Mouse (Mus musculus): ENCODE data around the gene Sertad1. TPM values are rescaled to one million over a fixed set of nuclear protein-coding genes. Genes with fewer than 3 reads are reported as not detected.
A peak's percentile ranks its signal among the peaks of the same experiment; 100 is the strongest.

Sertad1 gene
- polyA plus RNA-seq, 1 experiment from 2014 or later, result 34.9 TPM

- Histone ChIP-seq H3K27ac (no peak overlapping the region), H3K4me2 (no peak overlapping the region), H3K4me3 (no peak overlapping the region), H3K4me1 (replicated peaks) (peaks cover 9% of the 10 kb centered on the region), H3K27me3 (no peaks in the 10 kb centered on the region), H3K9ac (no peak overlapping the region), H3K36me3 (no peaks in the 10 kb centered on the region), H3K9me3 (replicated peaks) (no peaks in the 10 kb centered on the region)
- 63% methylated on average over 13 of the region's 13 CpGs for WGBS
- ATAC-seq (replicated peaks; ENCODE audit: insufficient number of reproducible peaks, insufficient read depth, low FRiP score, low read depth), result no peak
Measured at GRCm38 (mm10) chr7:27452206-27452770, 34.4 kb upstream of the Sertad1 start.

DNA sequence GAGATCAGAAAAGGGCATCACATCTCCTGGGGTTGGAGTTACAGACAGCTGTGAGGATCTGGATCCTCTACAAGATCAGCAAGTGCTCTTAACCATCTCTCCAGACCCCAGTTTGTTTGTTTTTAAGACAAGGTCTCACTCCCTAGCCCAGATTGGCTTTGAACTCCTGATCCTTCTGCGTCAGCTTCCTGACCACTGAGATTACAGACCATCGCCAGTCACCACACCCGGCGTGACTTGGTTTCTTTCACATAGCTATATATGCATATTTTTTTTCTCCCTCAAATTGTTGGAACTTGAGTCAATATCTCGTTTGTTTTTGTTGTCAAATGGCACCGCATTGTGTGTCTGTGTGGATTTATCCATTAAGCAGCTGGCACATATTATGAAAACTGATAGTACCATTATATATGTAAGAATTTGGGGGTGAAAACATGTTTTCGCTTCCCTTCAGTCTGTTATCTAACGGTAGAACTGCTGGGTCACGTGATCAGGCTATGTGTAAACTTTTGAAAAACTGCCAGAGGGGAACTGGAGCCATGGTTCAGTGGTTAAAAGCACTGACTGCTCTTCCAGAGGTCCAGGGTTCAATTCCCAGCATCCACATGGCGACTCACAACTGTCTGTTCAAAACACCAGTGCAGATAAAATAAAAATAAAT is 32.1 kb upstream of the Sertad1 start:
- Histone ChIP-seq H3K9me3 (replicated peaks) (no peaks in the 10 kb centered on the region), H3K4me3 (no peak overlapping the region), H3K4me1 (replicated peaks) (no peaks in the 10 kb centered on the region), H3K9ac (no peak overlapping the region), H3K27me3 (no peaks in the 10 kb centered on the region), H3K4me2 (no peak overlapping the region), H3K27ac (no peak overlapping the region), H3K36me3 (no peaks in the 10 kb centered on the region)
- ATAC-seq (replicated peaks; ENCODE audit: insufficient number of reproducible peaks, insufficient read depth, low FRiP score, low read depth), result no peak
- WGBS, result 55% methylated on average over 10 of the region's 10 CpGs

GRCm38 (mm10) chr7:27455273-27455672 is 31.4 kb upstream of the Sertad1 start:
- no peak overlapping the region for H3K9ac ChIP-seq
- no peak for ATAC-seq (replicated peaks; ENCODE audit: insufficient number of reproducible peaks, insufficient read depth, low FRiP score, low read depth)
- no peaks in the 10 kb centered on the region for H3K4me1 ChIP-seq (replicated peaks)
- no peak overlapping the region for H3K27ac ChIP-seq
- WGBS, result 91% methylated on average over 3 of the region's 3 CpGs
- no peaks in the 10 kb centered on the region for H3K36me3 ChIP-seq
- H3K4me3 ChIP-seq, result no peak overlapping the region
- no peaks in the 10 kb centered on the region for H3K27me3 ChIP-seq
- H3K9me3 ChIP-seq (replicated peaks), result no peaks in the 10 kb centered on the region
- no peak overlapping the region for H3K4me2 ChIP-seq

DNA sequence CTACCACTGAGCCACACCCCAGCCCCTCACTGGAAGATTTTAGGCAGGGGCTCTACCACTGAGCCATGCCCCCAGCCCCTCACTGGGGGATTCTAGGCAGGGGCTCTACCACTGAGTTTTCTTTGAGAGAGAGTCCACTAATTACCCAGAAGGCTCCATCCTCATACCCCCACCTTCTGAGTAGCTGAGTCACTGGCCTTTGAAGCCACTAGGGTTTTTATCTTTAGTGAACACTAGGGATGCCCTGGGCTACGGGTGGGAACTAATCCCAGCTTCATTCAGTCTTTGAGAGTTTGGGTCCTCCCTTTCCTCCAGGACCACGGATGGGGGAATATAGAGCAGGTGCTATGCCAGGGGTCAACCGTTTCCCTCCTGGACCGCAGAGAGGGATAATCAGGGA is 28.1 kb upstream of the Sertad1 start:
- 76% methylated on average over 4 of the region's 4 CpGs for WGBS
- Histone ChIP-seq H3K27me3 (no peaks in the 10 kb centered on the region), H3K9ac (no peak overlapping the region), H3K4me1 (replicated peaks) (no peaks in the 10 kb centered on the region), H3K4me3 (no peak overlapping the region), H3K36me3 (no peaks in the 10 kb centered on the region), H3K9me3 (replicated peaks) (no peaks in the 10 kb centered on the region), H3K4me2 (no peak overlapping the region), H3K27ac (no peak overlapping the region)
- ATAC-seq (replicated peaks; ENCODE audit: insufficient number of reproducible peaks, insufficient read depth, low FRiP score, low read depth), result no peak

- Histone ChIP-seq H3K4me1 (replicated peaks) (no peaks in the 10 kb centered on the region), H3K4me3 (no peak overlapping the region), H3K36me3 (no peaks in the 10 kb centered on the region), H3K27ac (no peak overlapping the region), H3K9me3 (replicated peaks) (no peaks in the 10 kb centered on the region), H3K4me2 (no peak overlapping the region), H3K9ac (no peak overlapping the region), H3K27me3 (no peaks in the 10 kb centered on the region)
- 66% methylated on average over 5 of the region's 5 CpGs for WGBS
- ATAC-seq (replicated peaks; ENCODE audit: insufficient number of reproducible peaks, insufficient read depth, low FRiP score, low read depth), result no peak
Measured at GRCm38 (mm10) chr7:27459640-27460039, 27.1 kb upstream of the Sertad1 start.

GRCm38 (mm10) chr7:27460477-27460876 is 26.2 kb upstream of the Sertad1 start:
- WGBS, result 69% methylated on average over 6 of the region's 6 CpGs
- Histone ChIP-seq H3K27ac (no peak overlapping the region), H3K36me3 (no peaks in the 10 kb centered on the region), H3K27me3 (no peaks in the 10 kb centered on the region), H3K4me1 (replicated peaks) (no peaks in the 10 kb centered on the region), H3K4me3 (no peak overlapping the region), H3K9me3 (replicated peaks) (no peaks in the 10 kb centered on the region), H3K9ac (no peak overlapping the region), H3K4me2 (no peak overlapping the region)
- no peak for ATAC-seq (replicated peaks; ENCODE audit: insufficient number of reproducible peaks, insufficient read depth, low FRiP score, low read depth)

- no peaks in the 10 kb centered on the region for H3K36me3 ChIP-seq
- H3K4me2 ChIP-seq, result no peak overlapping the region
- H3K4me3 ChIP-seq, result no peak overlapping the region
- WGBS, result 26% methylated on average over 4 of the region's 4 CpGs
- no peak overlapping the region for H3K9ac ChIP-seq
- no peaks in the 10 kb centered on the region for H3K9me3 ChIP-seq (replicated peaks)
- no peak overlapping the region for H3K27ac ChIP-seq
- no peak for ATAC-seq (replicated peaks; ENCODE audit: insufficient number of reproducible peaks, insufficient read depth, low FRiP score, low read depth)
- peaks cover 7% of the 10 kb centered on the region for H3K4me1 ChIP-seq (replicated peaks)
- no peaks in the 10 kb centered on the region for H3K27me3 ChIP-seq
Measured at GRCm38 (mm10) chr7:27467648-27468047, 19.1 kb upstream of the Sertad1 start.

DNA sequence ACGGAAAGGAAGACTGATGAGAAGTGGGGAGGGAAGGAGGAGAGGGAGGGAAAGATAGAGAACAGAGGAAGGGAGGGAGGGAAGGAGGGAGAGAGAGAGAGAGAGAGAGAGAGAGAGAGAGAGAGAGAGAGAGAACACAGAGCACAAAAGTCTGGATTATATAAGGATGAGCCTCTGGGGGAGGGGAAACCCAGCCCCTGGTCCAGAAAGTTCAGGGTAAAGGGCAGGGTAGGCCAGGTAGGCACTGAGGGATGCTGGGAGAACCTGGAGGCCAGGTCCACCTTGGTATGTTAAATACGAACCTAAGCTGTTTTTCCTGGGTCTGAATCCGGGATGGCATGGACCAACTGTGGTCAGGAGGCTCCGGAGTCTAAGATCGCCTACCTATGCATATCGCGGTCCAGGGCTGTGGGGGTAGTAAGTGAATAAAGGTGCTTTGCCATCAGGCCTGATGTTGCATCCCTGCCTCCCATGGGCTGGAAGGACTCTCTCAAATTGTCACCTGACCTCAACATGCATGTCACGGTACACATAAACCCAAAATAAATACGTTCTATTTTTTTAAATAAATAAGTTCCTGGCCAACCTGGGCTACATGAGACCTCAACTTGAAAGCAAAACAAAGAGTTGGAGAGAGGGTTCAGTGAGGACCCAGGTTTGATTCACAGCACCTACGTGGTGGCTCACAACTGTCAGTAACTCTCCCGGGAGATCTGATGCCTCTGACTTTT is 15.2 kb upstream of the Sertad1 start:
- Histone ChIP-seq H3K27me3 (no peaks in the 10 kb centered on the region), H3K27ac (no peak overlapping the region), H3K4me3 (no peak overlapping the region), H3K9ac (no peak overlapping the region), H3K4me2 (no peak overlapping the region), H3K4me1 (replicated peaks) (peaks cover 25% of the 10 kb centered on the region), H3K9me3 (replicated peaks) (no peaks in the 10 kb centered on the region), H3K36me3 (peaks cover 5% of the 10 kb centered on the region; the same call in 1 of the 2 replicates)
- 93% methylated on average over 11 of the region's 11 CpGs for WGBS
- ATAC-seq (replicated peaks; ENCODE audit: insufficient number of reproducible peaks, insufficient read depth, low FRiP score, low read depth), result no peak

GRCm38 (mm10) chr7:27472596-27472995 is 14.1 kb upstream of the Sertad1 start:
- Histone ChIP-seq H3K9ac (peak overlapping the region; percentile 52), H3K9me3 (replicated peaks) (no peaks in the 10 kb centered on the region), H3K4me1 (replicated peaks) (peaks cover 29% of the 10 kb centered on the region), H3K36me3 (peaks cover 10% of the 10 kb centered on the region; the same call in 1 of the 2 replicates), H3K4me3 (peak overlapping the region; percentile 87), H3K27me3 (no peaks in the 10 kb centered on the region), H3K4me2 (peak overlapping the region; percentile 76), H3K27ac (peak overlapping the region; percentile 95)
- ATAC-seq (replicated peaks; ENCODE audit: insufficient number of reproducible peaks, insufficient read depth, low FRiP score, low read depth), result no peak
- 21% methylated on average over 7 of the region's 7 CpGs for WGBS

DNA sequence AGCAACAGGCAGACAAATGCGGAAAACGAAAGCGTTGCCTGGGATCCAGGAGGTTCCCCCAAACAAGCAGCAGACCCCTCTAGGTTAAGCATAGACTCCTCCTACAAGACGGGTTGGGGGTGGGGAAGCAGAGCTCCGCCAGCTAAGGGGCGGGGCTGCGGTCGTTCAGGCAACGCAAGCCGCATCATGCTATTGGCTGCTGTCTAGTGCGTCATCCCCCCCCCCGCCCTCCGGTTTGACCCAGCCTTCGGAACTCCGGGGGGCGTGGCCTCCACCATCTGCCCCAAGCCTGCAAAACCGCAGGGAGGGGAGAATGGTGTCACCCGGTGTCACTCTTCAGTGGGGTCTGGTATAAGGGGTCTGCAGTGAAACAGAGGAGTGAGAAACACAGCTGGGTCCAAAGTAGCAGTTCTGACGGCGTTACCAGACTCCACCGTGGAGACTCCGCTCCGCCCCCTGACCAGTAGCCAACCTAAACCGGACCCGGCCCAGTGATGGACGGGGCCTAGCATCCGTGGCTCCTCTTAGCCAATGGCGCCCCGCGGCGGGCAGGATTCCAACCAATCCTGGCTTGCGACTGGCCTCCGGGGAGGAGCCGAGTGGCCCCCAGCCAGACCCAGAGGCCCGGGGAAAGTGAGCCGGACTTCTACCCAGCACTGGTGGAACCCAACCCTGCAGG is 13.4 kb upstream of the Sertad1 start, which contains the start of gene Sertad3:
Gene Sertad3, plus strand, starts transcription at position 613 of the 679 bp plus-strand sequence.
- peak; percentile 90 for ATAC-seq (replicated peaks; ENCODE audit: insufficient number of reproducible peaks, insufficient read depth, low FRiP score, low read depth)
- H3K4me3 ChIP-seq, result peak within 1 kb of the TSS; percentile 87
- WGBS, result under 1% methylated on average over 36 of the region's 36 CpGs
- H3K4me2 ChIP-seq, result peak within 1 kb of the TSS; percentile 76
- peaks cover 10% of the 10 kb centered on the region; the same call in 1 of the 2 replicates for H3K36me3 ChIP-seq
- H3K9me3 ChIP-seq (replicated peaks), result no peaks in the 10 kb centered on the region
- peak within 1 kb of the TSS; percentile 95 for H3K27ac ChIP-seq
- H3K9ac ChIP-seq, result peak within 1 kb of the TSS; percentile 86
- peaks cover 28% of the 10 kb centered on the region for H3K4me1 ChIP-seq (replicated peaks)
- no peaks in the 10 kb centered on the region for H3K27me3 ChIP-seq

DNA sequence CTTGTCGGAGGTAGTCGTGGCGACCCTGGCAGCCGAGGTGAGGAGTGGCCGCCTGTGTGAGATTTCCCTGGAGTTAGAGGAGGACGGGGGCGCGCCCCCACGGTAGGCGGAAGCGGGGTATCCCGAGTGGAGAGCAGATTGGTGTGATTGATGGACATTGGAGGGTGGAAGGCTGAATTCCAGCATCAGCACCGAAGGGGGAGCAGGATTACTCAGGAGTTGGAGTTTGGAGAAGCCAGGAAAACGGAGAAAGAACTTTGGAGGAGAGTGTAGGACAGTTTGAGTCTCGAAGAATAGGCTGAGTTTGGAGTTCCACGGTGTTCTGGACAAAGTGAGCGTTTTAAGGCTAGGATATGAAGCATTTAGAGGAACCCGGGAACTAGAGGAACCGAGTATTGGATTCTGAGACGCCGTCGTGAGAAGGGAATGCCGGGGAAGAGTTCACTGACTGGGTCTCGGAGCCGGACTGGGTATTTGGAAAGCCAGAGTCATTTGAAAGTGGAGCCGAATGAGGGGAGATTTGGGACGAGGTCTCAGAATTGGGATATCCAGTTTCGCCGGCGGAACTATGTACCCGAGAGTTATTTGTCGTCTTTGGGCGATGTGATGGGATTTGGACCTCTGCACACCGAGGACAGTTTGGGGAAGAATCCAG is 12.7 kb upstream of the Sertad1 start:
- H3K27me3 ChIP-seq, result no peaks in the 10 kb centered on the region
- peaks cover 28% of the 10 kb centered on the region for H3K4me1 ChIP-seq (replicated peaks)
- H3K4me3 ChIP-seq, result peak overlapping the region; percentile 87
- H3K4me2 ChIP-seq, result peak overlapping the region; percentile 76
- under 1% methylated on average over 34 of the region's 34 CpGs for WGBS
- no peaks in the 10 kb centered on the region for H3K9me3 ChIP-seq (replicated peaks)
- H3K36me3 ChIP-seq, result peaks cover 10% of the 10 kb centered on the region; the same call in 1 of the 2 replicates
- H3K27ac ChIP-seq, result peak overlapping the region; percentile 95
- no peak for ATAC-seq (replicated peaks; ENCODE audit: insufficient number of reproducible peaks, insufficient read depth, low FRiP score, low read depth)
- peak overlapping the region; percentile 86 for H3K9ac ChIP-seq

Data from heart, embryonic 15.5 days (tissue).